Mouse (Mus musculus) frontal cortex, postnatal 10 days (tissue): ENCODE results near the gene Rubcn.
"Not testable (repeated sequence)": the region's sequence is repeated elsewhere in the genome, so short reads cannot be mapped to it uniquely, and the experiment has no call there.

Experiments used
- DNase-seq, 2 experiments: peaks; one replicate each; pipeline ENCODE4 v3.0.0; 2022; ENCODE audit warnings: low spot score in 2 of 2, mixed read lengths in 1 of 2

Gene Rubcn

DNA sequence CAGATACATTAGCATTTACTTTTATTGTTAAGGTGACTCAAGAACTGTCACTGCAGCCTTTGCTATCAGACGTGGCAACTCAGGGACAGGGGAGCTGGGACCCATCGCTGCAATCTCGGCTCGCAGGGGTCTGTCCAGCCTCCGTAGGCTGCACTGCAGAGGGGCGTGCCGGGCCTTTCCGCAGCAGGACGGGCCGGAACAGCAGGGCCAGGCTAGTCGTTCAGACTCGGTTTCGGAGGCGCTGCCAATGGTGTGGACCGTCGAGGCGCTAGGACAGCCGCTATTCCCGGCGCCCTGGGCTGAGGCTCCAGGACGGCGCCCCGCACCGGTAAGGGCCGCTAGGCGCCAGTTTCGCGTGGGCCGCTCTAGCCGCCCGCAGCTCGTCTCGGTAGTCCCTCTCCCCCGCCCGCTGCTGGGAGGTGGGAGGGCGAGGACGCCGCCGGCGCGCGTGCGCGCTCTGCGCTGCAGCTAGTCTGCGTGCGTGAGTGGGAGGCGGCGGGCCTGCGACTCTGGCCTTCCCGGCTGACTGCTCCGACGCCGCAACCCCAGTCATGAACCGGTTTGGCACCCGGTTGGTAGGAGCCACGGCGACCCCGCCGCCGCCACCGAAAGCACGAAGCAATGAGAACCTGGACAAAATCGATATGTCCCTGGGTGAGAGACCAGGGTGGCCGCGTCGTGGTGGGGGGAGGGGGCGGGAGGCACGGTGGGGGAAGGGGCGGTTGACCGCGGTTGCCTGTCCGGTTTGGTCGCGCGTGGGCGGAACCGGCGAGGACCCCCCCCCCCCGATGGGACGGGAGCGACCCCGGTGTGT lies at the start of gene Rubcn, which contains the start of gene Fyttd1:
Gene Rubcn (minus strand): TSS at position 424 of the 814 bp plus-strand sequence.
Gene Fyttd1 (plus strand): TSS at position 158 of the 814 bp plus-strand sequence.
- peak; percentile 94 to 95 for DNase-seq

DNA sequence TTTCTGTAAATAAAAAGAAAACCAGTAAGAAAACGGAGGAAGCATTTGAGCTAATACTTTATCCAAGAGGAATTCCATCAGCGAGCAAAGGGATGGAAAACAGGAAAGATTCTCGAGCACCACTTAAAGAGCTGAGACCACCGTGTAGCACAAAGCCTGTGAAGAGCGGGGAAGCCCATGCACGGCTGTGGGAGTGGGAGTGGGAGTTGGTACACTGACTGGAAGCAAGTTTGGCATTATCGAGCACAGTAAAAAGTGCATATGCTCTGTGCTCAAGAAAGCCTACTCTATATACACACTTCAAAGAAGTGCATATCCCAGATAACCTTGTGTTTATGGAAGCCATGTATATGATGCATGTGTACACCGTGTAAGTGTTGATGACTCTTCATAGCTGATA lies 49.5 kb upstream of the Rubcn start:
- DNase-seq, result no peak

DNA sequence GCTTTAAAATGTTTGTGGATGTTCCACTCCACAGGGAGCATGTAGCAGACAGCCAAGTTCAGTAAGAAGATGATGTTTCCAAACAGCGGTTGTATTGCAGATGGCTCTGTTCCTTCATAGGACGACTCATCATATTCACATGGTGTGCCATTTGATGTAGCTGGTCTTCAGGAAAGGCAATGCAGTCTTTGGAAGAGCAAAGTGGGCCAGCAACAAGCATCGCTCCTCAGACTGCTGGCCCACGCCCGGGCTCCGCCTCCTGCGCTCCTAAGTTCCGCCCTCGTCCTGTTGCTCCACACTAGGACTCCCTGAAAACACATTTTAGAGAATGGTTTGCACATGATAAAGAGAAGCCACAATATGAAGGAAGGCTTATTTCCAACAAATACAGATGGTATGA lies 49.1 kb upstream of the Rubcn start:
- not testable (repeated sequence) for DNase-seq

DNA sequence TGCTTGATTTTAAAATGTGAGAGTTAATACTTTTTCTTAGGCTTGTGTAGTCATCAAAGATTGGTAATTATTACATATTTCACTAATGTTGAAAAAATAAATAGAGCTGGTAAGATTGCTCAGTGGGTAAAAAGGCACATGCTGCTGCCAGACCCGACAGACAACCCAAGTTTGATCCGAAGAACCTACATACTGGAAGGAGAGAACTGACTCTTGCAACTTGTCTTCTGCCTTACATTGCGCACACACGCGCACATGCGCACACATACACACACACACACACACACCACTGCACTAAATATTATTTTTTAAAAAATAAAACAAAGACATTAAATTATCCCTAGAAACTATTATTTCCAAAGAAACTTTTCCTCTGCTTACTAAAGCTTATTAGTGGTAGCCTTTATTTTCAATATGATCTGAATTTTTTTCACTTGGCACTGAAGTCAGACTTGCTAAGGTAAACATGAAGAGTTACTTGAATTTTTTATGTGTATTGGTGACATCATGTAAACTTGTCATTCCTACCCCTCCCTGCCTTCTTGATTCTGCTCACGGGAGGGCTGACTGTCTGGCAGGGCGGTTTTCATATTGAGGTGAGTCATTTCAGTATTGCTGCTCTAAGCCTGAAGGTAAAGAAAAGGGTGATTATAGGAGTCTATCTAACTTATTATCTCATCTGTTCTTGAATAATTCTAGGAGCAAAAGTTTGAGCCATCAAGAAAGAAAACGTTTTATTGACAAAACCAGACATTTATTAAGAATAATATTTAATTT lies 37.9 kb upstream of the Rubcn start:
- DNase-seq, result no peak

DNA sequence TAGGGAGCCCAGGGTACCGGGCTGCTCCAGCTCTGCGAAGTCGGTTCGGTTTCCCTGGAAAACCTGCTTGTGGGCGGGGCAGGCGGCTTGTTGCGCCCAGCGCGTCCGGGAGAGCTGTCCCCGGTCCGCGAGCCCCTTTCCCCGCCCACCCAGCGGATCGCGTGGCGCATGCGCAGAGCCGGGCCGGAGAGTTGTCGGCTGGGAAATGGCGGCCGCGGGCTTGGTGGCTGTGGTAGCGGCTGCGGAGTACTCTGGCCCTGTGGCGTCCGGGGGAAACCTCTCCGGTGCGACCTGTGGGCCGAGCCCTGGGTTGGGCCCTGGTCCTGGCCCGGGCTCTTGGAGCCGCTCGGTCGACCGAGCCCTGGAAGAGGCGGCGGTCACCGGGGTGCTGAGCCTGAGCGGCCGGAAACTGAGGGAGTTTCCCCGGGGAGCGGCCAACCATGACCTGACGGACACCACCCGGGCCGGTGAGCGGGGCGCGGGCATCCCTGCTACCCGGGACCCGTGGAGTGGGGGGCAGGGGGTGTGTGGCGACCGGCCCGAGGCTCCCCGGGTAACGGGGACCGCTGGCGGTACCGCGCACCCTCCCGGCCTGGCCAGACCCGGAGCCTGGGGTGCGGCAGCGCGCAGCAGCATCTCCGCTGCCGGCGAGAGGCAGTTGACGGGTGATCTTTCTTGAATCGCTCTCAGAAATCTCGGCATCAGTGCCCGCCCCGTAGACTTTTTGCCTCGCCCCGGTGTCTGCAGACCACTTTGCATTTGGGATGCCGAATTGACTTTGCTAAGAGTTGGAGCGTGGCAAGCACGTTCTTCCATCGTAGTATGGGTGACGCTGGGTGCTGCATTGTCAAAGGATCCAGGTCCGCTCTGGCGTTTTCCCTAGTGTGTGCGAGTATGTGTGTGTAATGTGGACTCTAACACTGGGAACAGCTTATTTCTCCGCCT lies 36.6 kb upstream of the Rubcn start, which contains the start of gene Lrch3:
Gene Lrch3 (plus strand): TSS at position 164 of the 945 bp plus-strand sequence.
- peak; percentile 78 to 91 for DNase-seq

- no peak for DNase-seq
These were observed 35.6 kb upstream of the Rubcn start for GRCm38 (mm10) chr16:32913212-32913611.

DNA sequence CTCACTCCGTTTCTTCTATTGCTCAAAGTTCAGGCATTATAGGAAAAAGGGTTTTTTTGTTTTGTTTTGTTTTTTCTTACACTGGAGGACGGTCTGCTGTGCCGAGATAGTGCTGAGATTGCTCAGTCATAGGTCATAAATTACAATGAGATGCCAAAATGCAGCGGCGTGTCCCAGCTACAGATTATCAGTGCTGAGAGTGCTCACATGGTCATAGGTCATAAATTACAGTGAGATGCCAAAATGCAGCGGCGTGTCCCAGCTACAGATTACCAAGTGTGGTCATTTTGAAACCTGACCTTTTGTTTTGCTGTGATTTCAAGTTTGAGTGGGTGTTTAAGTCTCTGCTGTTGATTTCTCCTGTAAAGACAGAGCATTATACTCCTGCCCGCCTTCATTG lies 29.2 kb upstream of the Rubcn start:
- DNase-seq, result no peak

DNA sequence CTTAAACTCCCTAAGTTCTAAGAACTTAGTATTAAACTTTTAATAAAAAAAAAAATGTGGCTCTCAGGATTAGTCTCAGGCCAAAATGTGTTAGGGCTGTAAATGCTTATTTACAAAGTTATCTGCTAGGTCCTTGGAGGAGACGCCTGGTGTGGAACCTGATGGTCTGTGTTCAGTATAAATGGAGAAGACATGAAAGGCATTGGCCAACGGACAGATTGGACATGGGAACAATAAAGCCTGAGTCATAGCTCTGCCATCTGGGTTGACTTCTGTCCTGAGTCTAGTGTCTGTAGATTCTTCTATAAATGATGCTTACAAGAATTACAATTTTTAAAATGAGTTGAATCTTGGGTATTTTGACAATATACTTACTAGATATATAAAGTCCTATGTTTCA lies 28.6 kb upstream of the Rubcn start:
- DNase-seq, result no peak

GRCm38 (mm10) chr16:32902051-32902428 lies 24.5 kb upstream of the Rubcn start:
- DNase-seq, result no peak

GRCm38 (mm10) chr16:32901360-32902050 lies 23.9 kb upstream of the Rubcn start:
- DNase-seq, result no peak

GRCm38 (mm10) chr16:32896126-32896525 lies 18.6 kb upstream of the Rubcn start:
- no peak for DNase-seq

DNA sequence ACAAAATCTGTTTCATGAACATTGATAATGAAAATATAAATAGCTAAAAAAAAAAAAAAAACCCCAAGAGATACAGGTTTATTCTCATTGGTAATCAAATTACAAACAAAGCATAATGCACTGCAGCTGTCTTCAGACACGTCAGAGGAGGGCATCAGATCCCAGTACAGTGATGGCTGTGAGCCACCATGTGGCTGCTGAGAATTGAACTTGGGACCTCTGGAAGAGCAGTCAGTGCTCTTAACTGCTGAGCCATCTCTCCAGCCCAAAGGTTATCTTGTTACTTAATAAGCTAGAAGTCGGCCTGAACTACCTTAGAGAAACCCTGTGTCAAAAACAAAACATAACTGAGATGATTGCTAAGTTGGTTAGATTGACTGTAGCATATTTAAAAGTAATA lies 12.3 kb upstream of the Rubcn start:
- DNase-seq, result no peak

DNA sequence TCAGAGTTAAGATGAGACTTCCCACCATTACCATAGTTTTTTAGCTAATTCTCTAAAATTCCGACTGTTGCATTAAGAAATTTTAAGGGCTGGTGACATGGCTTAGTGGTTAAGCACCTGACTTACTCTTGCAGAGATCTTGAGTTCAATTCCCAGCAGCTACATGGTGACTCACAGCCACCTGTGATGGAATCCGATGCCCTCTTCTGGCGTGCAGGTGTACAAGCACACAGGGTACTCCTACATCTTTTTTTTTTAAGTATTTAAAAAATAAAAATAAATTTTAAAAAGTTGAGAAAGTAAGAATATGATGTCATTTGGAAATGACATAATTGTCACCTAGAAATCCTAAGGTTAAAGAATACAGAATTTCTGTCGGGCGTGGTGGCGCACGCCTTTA lies 10.4 kb upstream of the Rubcn start:
- DNase-seq, result no peak

DNA sequence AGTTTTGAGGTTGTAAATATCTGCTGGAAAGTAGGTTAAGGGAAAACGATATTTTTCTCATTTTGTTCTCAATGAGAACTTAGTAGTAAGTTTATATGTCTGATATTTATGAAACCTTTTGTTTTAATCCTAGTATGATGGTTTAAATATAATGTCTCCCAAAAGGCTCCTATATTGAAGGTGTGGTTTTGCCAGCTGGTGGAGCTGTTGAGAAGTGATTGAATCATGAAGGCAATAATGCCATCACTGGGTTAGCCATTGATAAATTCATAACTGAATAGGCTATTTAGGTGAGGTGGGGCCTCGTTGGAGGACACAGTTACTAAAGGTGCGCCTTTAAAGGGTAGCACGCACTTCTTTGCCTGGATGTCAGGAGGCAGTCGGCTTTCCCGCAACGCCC lies 4.0 kb upstream of the Rubcn start:
- no peak for DNase-seq

GRCm38 (mm10) chr16:32878972-32879926 lies 1.7 kb upstream of the Rubcn start:
- DNase-seq, result no peak

DNA sequence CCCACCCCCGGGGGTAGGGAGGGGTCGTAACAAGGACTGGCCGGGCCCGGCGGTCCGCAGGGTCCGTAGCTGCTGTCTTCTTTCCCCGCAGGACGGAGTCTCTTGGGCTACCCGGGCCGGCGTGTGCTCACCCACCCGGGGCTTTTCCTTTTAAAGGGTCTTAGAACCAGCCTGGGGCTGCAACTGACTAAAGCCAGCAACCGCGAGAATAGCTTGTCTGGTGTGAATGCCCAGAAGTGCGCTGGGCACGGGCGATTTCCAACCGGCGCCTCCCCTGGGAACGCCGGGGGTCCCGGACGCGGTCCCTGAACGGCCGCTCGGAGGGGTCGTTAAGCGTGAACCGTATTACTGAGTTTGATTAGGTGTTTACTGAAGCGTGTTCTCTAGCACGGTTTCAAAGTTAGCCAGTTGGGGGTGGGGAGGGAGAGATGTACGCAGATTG lies 612 bp upstream of the Rubcn start:
- DNase-seq, result no peak

DNA sequence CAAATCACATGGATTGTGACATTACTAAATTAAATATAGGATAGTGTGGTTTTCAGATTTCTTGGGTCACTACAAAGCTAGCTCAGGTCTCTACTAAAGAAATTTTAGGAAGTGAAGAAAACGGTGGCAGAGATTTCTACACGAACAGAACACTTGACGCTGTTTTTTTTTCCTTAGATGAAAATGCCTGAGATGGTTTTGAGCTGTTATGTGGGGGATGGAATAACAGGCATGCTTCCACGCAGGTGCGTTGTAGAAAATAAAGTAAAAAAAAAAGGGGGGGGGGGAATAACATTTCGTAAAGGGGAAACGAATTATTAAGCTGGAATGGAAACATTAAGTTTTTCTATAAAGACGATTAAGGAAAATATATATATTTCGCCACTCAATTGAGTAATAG lies 735 bp downstream of the Rubcn start:
- DNase-seq, result no peak

- DNase-seq, result no peak
These were observed 1.7 kb downstream of the Rubcn start for GRCm38 (mm10) chr16:32875847-32876246.

DNA sequence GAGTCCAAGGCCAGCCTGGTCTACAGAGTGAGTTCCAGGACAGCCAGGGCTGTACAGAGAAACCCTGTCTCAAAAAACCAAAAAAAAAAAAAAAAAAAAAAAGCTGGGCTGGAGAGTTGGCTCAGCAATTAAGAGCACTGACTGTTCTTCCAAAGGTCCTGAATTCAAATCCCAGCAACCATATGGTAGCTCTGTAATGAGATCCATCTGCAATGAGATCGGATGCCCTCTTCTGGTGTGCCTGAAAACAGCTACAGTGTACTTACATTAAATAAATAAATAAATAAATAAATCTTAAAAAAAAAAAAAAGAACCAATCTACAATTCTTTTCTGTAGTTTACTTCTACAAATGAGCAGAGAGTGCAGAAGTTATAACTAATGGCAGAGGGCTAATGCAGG lies 2.3 kb downstream of the Rubcn start:
- not testable (repeated sequence) for DNase-seq

DNA sequence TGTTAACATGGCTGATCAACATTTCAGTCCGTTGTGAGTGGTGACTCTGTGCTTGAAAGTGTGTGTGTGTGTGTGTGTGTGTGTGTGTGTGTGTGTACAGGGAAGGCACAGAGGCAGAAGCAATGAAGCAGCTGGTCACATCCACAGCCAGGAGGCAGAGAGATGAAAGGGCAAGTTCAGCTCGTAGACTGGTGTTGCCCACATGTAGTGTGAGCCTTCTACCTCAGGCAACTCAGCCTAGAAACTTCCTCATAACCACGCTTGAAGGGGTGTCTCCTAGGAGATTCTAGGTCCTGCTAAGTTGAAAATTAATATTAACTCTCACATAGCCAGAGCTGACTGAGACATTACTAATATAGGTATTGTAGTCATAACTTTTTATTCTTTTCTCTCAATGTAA lies 4.2 kb downstream of the Rubcn start:
- no peak for DNase-seq
